Mouse (Mus musculus): ENCODE data around the gene Grik1. TPM values are rescaled to one million over a fixed set of nuclear protein-coding genes. Genes with fewer than 3 reads are reported as not detected.

Gene Grik1
- polyA plus RNA-seq, 1 experiment from 2014 or later: 1.8 TPM

DNA sequence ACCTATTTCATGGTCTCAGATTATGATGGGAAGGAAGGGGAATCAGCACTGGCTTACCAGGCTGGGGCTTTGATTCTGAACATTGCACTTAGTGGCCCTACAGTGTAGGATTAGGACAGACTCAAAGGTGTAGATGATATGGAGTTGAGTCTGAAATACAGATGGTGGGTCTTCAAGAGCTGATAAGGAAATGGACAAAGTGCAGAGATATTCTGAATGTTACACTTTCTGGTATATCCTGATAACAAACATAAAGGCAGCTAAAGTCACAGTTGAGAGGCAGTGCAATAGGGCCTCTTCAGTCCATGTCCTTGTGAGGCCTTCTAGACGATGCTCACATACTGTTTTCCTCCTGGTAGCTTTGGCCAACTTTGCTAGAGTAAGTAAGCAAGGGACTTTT lies 345.7 kb downstream of the Grik1 start:
- Histone ChIP-seq H3K4me1 (replicated peaks; ENCODE audit: control insufficient read depth, insufficient read depth, low read length) (no peaks in the 10 kb centered on the region), H3K4me3 (ENCODE audit: low read depth, low read length) (no peak overlapping the region), H3K27ac (ENCODE audit: low read depth, low read length) (no peak overlapping the region), H3K9ac (ENCODE audit: low read length) (no peak overlapping the region), H3K27me3 (ENCODE audit: control insufficient read depth, insufficient read depth, low read length) (no peaks in the 10 kb centered on the region), H3K4me2 (ENCODE audit: low read depth, low read length, severe bottlenecking) (no peak overlapping the region), H3K9me3 (ENCODE audit: control insufficient read depth, low read length) (no peaks in the 10 kb centered on the region), H3K36me3 (ENCODE audit: control insufficient read depth, insufficient read depth, low read length) (no peaks in the 10 kb centered on the region)
- 83% methylated on average over 1 of the region's 1 CpGs for WGBS
- DNase-seq (ENCODE audit: low spot score) (no peak), ATAC-seq (replicated peaks; ENCODE audit: low FRiP score) (no peak)

DNA sequence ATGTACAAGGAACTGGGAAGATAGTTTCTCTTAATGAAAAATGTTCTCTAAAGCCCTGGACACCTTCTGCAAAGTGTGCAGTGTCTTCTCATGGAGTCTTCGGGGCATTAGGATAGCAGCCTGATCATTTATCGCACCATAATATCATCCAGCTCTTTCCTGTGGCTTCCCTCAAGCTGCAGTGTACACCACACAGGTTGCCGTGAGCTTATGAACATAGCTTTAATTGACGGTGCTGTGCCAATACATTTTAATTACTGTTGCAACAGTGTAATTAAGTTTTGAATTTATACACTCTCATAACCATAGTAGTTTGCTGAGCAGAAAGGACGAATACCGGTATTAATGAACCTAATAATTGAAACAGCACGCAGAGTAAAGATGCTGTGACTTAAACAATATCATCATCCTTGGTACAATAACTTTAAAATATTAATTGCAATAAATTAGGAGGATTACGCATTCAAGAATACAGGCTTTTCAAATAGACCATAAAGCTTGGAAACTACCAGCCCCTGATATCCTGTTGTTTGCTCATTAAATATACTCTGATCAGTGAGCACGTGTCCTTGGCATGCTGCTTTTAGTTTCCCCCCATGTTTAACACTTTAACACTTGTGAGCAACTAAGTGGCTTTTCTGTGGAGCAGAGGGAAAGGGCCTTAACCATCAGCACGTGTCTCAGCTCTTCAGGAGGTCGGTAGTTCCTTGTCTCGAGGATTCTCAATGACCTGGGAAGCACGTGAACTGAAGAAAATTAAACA lies 347.8 kb downstream of the Grik1 start:
- no peak for DNase-seq (ENCODE audit: low spot score)
- 87% methylated on average over 13 of the region's 13 CpGs for WGBS
- Histone ChIP-seq H3K9me3 (ENCODE audit: control insufficient read depth, low read length) (no peaks in the 10 kb centered on the region), H3K9ac (ENCODE audit: low read length) (no peak overlapping the region), H3K4me1 (replicated peaks; ENCODE audit: control insufficient read depth, insufficient read depth, low read length) (no peaks in the 10 kb centered on the region), H3K27me3 (ENCODE audit: control insufficient read depth, insufficient read depth, low read length) (no peaks in the 10 kb centered on the region), H3K4me2 (ENCODE audit: low read depth, low read length, severe bottlenecking) (no peak overlapping the region), H3K36me3 (ENCODE audit: control insufficient read depth, insufficient read depth, low read length) (no peaks in the 10 kb centered on the region), H3K4me3 (ENCODE audit: low read depth, low read length) (no peak overlapping the region), H3K27ac (ENCODE audit: low read depth, low read length) (no peak overlapping the region)
- no peak for ATAC-seq (replicated peaks; ENCODE audit: low FRiP score)

DNA sequence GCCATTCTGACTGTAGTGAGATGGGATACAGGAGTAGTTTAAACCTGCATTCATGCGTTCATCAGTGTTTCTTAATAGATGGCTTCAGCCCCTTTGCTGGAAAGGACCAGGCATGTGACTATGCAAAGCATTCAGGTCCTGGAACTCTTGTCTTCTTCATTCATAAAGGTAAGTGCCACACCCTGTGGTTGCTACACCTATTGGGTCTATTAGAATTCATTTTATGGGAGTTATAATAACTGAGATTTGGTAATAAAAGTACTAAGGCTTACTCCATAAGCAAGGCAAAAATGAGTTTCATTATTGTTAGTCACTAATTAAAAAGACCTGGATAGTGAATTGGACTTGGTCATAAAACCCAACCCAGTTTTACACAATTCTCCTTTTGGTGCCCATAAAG lies 355.4 kb downstream of the Grik1 start:
- H3K36me3 ChIP-seq (ENCODE audit: control insufficient read depth, insufficient read depth, low read length): no peaks in the 10 kb centered on the region
- no peaks in the 10 kb centered on the region for H3K27me3 ChIP-seq (ENCODE audit: control insufficient read depth, insufficient read depth, low read length)
- WGBS: 83% methylated on average over 1 of the region's 1 CpGs
- no peak overlapping the region for H3K4me2 ChIP-seq (ENCODE audit: low read depth, low read length, severe bottlenecking)
- ATAC-seq (replicated peaks; ENCODE audit: low FRiP score) (no peak), DNase-seq (ENCODE audit: low spot score) (no peak)
- H3K4me1 ChIP-seq (replicated peaks; ENCODE audit: control insufficient read depth, insufficient read depth, low read length): no peaks in the 10 kb centered on the region
- no peak overlapping the region for H3K4me3 ChIP-seq (ENCODE audit: low read depth, low read length)
- no peaks in the 10 kb centered on the region for H3K9me3 ChIP-seq (ENCODE audit: control insufficient read depth, low read length)
- H3K9ac ChIP-seq (ENCODE audit: low read length): no peak overlapping the region
- H3K27ac ChIP-seq (ENCODE audit: low read depth, low read length): no peak overlapping the region

DNA sequence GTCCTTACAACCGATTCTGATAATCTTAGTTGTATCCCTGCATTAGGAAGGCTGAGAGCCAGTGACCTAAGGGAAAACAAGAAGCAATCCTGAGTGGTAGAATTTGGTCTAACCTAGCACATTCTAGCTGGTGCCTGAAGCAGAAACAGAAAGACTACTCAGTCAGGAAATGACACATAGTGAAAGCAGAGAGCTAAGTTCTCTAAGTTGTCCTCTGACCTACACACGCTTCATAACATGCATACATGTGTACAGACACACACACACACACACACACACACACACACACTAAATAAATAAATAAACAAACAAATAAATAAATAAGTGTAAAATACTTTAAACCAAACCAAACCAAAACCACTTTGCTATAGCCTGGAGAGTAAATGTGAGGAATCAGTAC lies 358.7 kb downstream of the Grik1 start:
- DNase-seq (ENCODE audit: low spot score) (no peak), ATAC-seq (replicated peaks; ENCODE audit: low FRiP score) (no peak)
- Histone ChIP-seq H3K4me2 (ENCODE audit: low read depth, low read length, severe bottlenecking) (no peak overlapping the region), H3K4me3 (ENCODE audit: low read depth, low read length) (no peak overlapping the region), H3K9me3 (ENCODE audit: control insufficient read depth, low read length) (no peaks in the 10 kb centered on the region), H3K4me1 (replicated peaks; ENCODE audit: control insufficient read depth, insufficient read depth, low read length) (no peaks in the 10 kb centered on the region), H3K9ac (ENCODE audit: low read length) (no peak overlapping the region), H3K27ac (ENCODE audit: low read depth, low read length) (no peak overlapping the region), H3K36me3 (ENCODE audit: control insufficient read depth, insufficient read depth, low read length) (no peaks in the 10 kb centered on the region), H3K27me3 (ENCODE audit: control insufficient read depth, insufficient read depth, low read length) (no peaks in the 10 kb centered on the region)
- WGBS: 84% methylated on average over 2 of the region's 2 CpGs

DNA sequence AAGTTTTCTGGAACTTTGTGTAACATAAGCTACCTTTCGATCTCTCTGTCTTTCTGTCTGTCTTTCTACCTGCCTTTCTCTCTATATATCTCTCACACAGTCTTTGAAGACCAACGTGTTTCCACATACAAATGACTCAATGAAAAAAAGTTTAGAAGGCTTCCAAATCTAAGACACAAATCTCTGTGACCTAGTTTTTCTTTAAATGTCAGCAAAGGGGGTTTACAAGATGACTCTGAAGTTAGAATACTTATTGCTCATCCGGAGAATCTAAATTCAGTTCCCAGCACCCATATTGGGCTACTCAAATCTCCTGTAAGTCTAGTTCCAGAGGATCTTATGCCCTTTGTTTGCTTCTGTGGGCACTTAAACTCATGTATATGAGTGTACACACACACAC lies 359.5 kb downstream of the Grik1 start:
- DNase-seq (ENCODE audit: low spot score): no peak
- Histone ChIP-seq H3K4me2 (ENCODE audit: low read depth, low read length, severe bottlenecking) (no peak overlapping the region), H3K9ac (ENCODE audit: low read length) (no peak overlapping the region), H3K9me3 (ENCODE audit: control insufficient read depth, low read length) (no peaks in the 10 kb centered on the region), H3K4me3 (ENCODE audit: low read depth, low read length) (no peak overlapping the region), H3K4me1 (replicated peaks; ENCODE audit: control insufficient read depth, insufficient read depth, low read length) (no peaks in the 10 kb centered on the region), H3K36me3 (ENCODE audit: control insufficient read depth, insufficient read depth, low read length) (no peaks in the 10 kb centered on the region), H3K27ac (ENCODE audit: low read depth, low read length) (no peak overlapping the region), H3K27me3 (ENCODE audit: control insufficient read depth, insufficient read depth, low read length) (no peaks in the 10 kb centered on the region)
- ATAC-seq (replicated peaks; ENCODE audit: low FRiP score): no peak
- 86% methylated on average over 3 of the region's 3 CpGs for WGBS

DNA sequence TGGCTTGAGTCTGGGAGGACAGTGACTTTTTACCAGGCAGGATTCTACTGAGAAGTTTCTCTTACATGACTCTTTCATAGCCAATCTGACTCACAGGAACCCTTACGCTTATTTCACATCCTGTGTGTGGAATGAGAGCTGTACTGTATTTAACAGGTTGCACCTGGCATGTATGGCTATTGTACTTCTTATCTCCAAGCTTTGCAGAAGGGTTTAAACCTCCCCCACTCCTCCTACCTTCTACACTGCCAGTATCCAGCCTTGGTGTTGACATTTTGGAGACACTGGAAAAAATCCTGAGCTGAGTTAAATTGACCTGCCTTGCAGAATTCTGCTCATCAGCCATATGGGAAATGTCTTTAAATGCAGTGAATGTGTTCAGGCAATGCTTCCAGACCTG lies 361.4 kb downstream of the Grik1 start:
- WGBS: 100% methylated on average over 1 of the region's 1 CpGs
- H3K4me1 ChIP-seq (replicated peaks; ENCODE audit: control insufficient read depth, insufficient read depth, low read length): no peaks in the 10 kb centered on the region
- H3K4me2 ChIP-seq (ENCODE audit: low read depth, low read length, severe bottlenecking): no peak overlapping the region
- no peak overlapping the region for H3K9ac ChIP-seq (ENCODE audit: low read length)
- H3K27ac ChIP-seq (ENCODE audit: low read depth, low read length): no peak overlapping the region
- no peaks in the 10 kb centered on the region for H3K9me3 ChIP-seq (ENCODE audit: control insufficient read depth, low read length)
- H3K36me3 ChIP-seq (ENCODE audit: control insufficient read depth, insufficient read depth, low read length): no peaks in the 10 kb centered on the region
- DNase-seq (ENCODE audit: low spot score): no peak
- H3K27me3 ChIP-seq (ENCODE audit: control insufficient read depth, insufficient read depth, low read length): no peaks in the 10 kb centered on the region
- no peak for ATAC-seq (replicated peaks; ENCODE audit: low FRiP score)
- H3K4me3 ChIP-seq (ENCODE audit: low read depth, low read length): no peak overlapping the region

DNA sequence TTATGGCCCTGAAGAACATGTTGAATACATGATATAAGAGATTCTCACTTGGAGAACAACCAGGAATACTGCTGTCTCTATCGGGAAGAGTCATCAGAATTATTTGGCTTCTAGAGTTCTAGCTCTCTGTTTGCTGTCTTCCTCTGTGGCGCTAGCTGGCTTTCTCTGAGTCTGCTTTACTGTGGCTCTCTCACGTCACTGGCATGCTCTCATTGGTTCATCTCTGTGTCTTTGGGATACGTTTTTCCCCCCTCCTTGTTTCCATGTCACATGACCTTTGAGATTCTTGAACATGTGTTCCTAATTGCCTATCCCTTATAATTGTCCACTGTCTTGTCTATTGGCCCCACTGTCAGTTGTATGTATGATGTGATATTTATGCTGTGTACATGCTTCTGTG lies 372.2 kb downstream of the Grik1 start:
- 76% methylated on average over 4 of the region's 4 CpGs for WGBS
- Histone ChIP-seq H3K4me3 (ENCODE audit: low read depth, low read length) (no peak overlapping the region), H3K27ac (ENCODE audit: low read depth, low read length) (no peak overlapping the region), H3K27me3 (ENCODE audit: control insufficient read depth, insufficient read depth, low read length) (no peaks in the 10 kb centered on the region), H3K36me3 (ENCODE audit: control insufficient read depth, insufficient read depth, low read length) (no peaks in the 10 kb centered on the region), H3K4me1 (replicated peaks; ENCODE audit: control insufficient read depth, insufficient read depth, low read length) (peaks cover 4% of the 10 kb centered on the region), H3K9me3 (ENCODE audit: control insufficient read depth, low read length) (no peaks in the 10 kb centered on the region), H3K9ac (ENCODE audit: low read length) (no peak overlapping the region), H3K4me2 (ENCODE audit: low read depth, low read length, severe bottlenecking) (no peak overlapping the region)
- DNase-seq (ENCODE audit: low spot score) (no peak), ATAC-seq (replicated peaks; ENCODE audit: low FRiP score) (no peak)

DNA sequence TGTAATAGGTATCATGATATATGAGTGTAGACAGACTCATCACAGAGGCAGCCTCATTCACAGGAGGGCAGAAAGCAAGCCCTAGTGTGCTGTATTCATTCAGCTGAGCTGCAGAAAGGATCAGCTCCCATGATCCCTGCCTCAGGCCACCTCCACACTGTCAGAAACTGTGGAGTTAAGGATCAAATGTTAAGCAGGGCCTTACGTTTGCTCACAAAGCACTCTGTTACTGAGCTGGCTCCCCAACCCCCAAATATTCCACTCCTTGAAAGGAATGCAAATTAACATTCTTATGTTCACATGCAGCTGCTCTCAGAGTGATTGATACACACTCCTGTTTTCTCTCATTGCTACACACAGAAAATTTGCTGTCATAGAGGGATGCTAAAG lies 372.9 kb downstream of the Grik1 start:
- peaks cover 4% of the 10 kb centered on the region for H3K4me1 ChIP-seq (replicated peaks; ENCODE audit: control insufficient read depth, insufficient read depth, low read length)
- no peak overlapping the region for H3K4me2 ChIP-seq (ENCODE audit: low read depth, low read length, severe bottlenecking)
- H3K9ac ChIP-seq (ENCODE audit: low read length): no peak overlapping the region
- H3K27ac ChIP-seq (ENCODE audit: low read depth, low read length): peak overlapping the region; percentile 55
- 5% methylated on average over 1 of the region's 1 CpGs for WGBS
- DNase-seq (ENCODE audit: low spot score): no peak
- no peaks in the 10 kb centered on the region for H3K27me3 ChIP-seq (ENCODE audit: control insufficient read depth, insufficient read depth, low read length)
- ATAC-seq (replicated peaks; ENCODE audit: low FRiP score): peak; percentile 81
- no peak overlapping the region for H3K4me3 ChIP-seq (ENCODE audit: low read depth, low read length)
- H3K36me3 ChIP-seq (ENCODE audit: control insufficient read depth, insufficient read depth, low read length): no peaks in the 10 kb centered on the region
- no peaks in the 10 kb centered on the region for H3K9me3 ChIP-seq (ENCODE audit: control insufficient read depth, low read length)
